Mouse (Mus musculus) megakaryocyte, embryonic 14.5 days (primary cell): Measurements from ENCODE around the gene Psmb11.

Source experiments
- FLI1 ChIP-seq: IDR thresholded peaks from 2 replicates; pipeline ENCODE4 v1.6.1; 2012; ENCODE audit warnings: low read length, inconsistent platforms, mixed read lengths
- GATA1 ChIP-seq: IDR thresholded peaks from 3 replicates; pipeline ENCODE4 v1.6.1; 2012; ENCODE audit warnings: mixed read lengths, low read length, inconsistent platforms, borderline replicate concordance

GRCm38 (mm10) chr14:54602613-54603012 is 18.6 kb upstream of the Psmb11 start:
- TF ChIP-seq GATA1 (no peak), FLI1 (no peak)
